Mouse (Mus musculus) megakaryocyte, embryonic 14.5 days (primary cell): ENCODE data around the gene Gm44502. TPM values are rescaled to one million over a fixed set of nuclear protein-coding genes. Genes with fewer than 3 reads are reported as not detected.

Experiments used
- H3K27me3 ChIP-seq: replicated peaks from 2 replicates; pipeline ENCODE3; 2012; ENCODE audit warnings: inconsistent platforms
- H3K36me3 ChIP-seq: replicated peaks from 2 replicates; pipeline ENCODE3; 2012; ENCODE audit warnings: low read length, inconsistent platforms, mixed read lengths
- H3K4me1 ChIP-seq: 2 replicates; pipeline ENCODE4 v1.6.1; 2012; ENCODE audit warnings: inconsistent platforms
- H3K4me3 ChIP-seq: replicated peaks from 2 replicates; pipeline ENCODE3; 2012; ENCODE audit warnings: moderate library complexity, mild to moderate bottlenecking, inconsistent platforms
- H3K9me3 ChIP-seq: 2 replicates; pipeline ENCODE4 v1.6.1; 2012; ENCODE audit warnings: inconsistent platforms
- FLI1 ChIP-seq: IDR thresholded peaks from 2 replicates; pipeline ENCODE4 v1.6.1; 2012; ENCODE audit warnings: low read length, inconsistent platforms, mixed read lengths
- GATA1 ChIP-seq: IDR thresholded peaks from 3 replicates; pipeline ENCODE4 v1.6.1; 2012; ENCODE audit warnings: mixed read lengths, low read length, inconsistent platforms, borderline replicate concordance
- polyA plus RNA-seq: library from polyadenylated mRNA; stranded (reverse); fragments of >175 nt; gene quantifications from 2 replicates; pipeline ENCODE4 v1.2.3, GENCODE M21; 2012; ENCODE audit warnings: low replicate concordance; ENCODE audit not compliant: insufficient read depth

The Gm44502 gene
- polyA plus RNA-seq, 1 experiment = 0.13 TPM

DNA sequence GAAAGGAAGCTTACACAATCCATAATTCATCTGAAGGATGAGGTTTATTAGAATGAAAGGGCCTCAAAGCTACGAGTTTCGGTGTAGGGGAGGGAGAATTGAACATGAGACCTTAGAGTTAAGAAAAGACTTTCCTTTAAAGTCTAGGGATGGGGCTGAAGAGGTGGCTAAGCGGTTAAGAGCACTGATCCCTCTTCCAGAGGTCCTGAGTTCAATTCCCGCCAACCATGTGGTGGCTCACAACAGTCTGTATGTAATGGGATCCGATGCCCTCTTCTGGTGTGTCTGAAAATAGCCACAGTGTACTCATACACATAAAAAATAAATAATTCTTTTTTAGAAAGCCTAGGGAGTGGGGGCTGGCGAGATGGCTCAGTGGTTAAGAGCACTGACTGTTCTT, 845 bp upstream of the Gm44502 start:
- Histone ChIP-seq H3K27me3 (no peaks in the 10 kb centered on the region), H3K36me3 (peaks cover 30% of the 10 kb centered on the region), H3K9me3 (no peaks in the 10 kb centered on the region), H3K4me1 (peaks cover 42% of the 10 kb centered on the region), H3K4me3 (peak overlapping the region; percentile 98)
- TF ChIP-seq FLI1 (no peak), GATA1 (no peak)

DNA sequence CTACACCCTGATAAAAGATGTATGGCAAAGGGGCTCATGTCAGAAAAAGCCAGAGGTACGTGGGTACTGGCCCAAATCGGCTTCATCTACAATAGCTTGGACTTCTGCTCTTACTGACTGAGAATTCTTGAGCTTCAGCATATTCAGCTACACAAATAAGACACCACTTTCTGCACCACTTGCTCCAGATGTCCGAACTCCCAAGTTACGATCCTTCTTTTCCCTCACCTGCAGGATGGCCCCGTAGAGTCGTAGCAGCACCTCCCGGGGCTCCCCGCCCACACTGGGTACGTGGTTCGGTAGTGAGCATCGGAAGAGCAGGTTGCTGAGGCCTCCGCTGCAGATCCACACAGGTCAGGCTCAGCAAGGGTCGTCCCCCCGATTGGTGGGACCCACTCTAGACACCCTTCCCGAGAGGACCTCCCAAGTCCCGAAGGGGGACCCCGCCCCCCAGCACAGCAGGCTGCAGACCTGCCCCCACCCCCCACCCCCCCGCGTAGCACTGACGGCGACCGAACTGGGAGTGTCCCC, 610 bp downstream of the Gm44502 start:
- no peaks in the 10 kb centered on the region for H3K27me3 ChIP-seq
- H3K4me3 ChIP-seq = peak overlapping the region; percentile 98
- TF ChIP-seq FLI1 (no peak), GATA1 (no peak)
- no peaks in the 10 kb centered on the region for H3K9me3 ChIP-seq
- H3K4me1 ChIP-seq = peaks cover 38% of the 10 kb centered on the region
- H3K36me3 ChIP-seq = peaks cover 42% of the 10 kb centered on the region

DNA sequence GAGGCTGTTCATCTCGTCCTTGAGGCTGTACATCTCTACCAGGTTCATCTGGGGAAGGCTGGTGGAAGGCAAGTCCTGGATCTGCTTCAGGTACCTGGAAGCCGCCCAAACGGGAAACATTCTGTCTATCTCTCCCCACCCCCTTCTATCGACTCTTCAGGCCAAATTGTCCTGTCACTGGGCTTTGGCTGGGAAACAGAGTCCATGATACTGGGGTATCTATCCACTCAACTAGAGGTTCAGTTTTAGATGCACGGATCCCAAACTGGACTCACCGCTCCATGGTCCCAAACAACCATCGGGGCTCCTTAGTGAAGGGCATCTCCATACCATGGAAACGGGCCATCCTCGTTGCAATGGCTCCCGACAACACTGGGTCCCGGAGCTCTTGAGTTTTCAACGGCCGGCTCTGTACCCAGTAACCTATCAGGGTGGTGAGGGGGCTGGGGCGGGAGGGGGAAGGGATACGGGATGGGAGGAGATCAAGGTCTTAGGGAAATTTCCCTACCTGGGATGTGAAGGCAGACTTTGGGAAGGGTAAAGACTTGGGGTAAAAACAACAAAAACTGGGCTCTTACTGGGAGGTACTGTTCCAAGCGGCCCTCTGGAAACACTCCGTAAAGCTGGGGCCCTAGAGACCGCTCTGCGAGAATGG, 1.2 kb downstream of the Gm44502 start:
- TF ChIP-seq GATA1 (no peak), FLI1 (no peak)
- no peaks in the 10 kb centered on the region for H3K9me3 ChIP-seq
- H3K27me3 ChIP-seq = no peaks in the 10 kb centered on the region
- H3K4me1 ChIP-seq = peaks cover 37% of the 10 kb centered on the region
- H3K36me3 ChIP-seq = peaks cover 48% of the 10 kb centered on the region
- peak overlapping the region; percentile 98 for H3K4me3 ChIP-seq

- Histone ChIP-seq H3K9me3 (no peaks in the 10 kb centered on the region), H3K36me3 (peaks cover 60% of the 10 kb centered on the region), H3K4me3 (no peak overlapping the region), H3K27me3 (no peaks in the 10 kb centered on the region), H3K4me1 (peaks cover 30% of the 10 kb centered on the region)
- TF ChIP-seq GATA1 (no peak), FLI1 (no peak)
Measured at GRCm38 (mm10) chr15:89426716-89427115, 2.8 kb downstream of the Gm44502 start.

- Histone ChIP-seq H3K27me3 (no peaks in the 10 kb centered on the region), H3K36me3 (peaks cover 68% of the 10 kb centered on the region), H3K4me3 (no peak within 1 kb of the TSS), H3K9me3 (no peaks in the 10 kb centered on the region), H3K4me1 (peaks cover 20% of the 10 kb centered on the region)
- no peak for TF ChIP-seq FLI1
- TF ChIP-seq GATA1 = no peak
Measured at GRCm38 (mm10) chr15:89425711-89426121, 3.8 kb downstream of the Gm44502 start, which contains the start of gene Cpt1b. TSS of gene Cpt1b (minus strand) at chr15:89425863.

GRCm38 (mm10) chr15:89424621-89425020, 4.9 kb downstream of the Gm44502 start:
- H3K36me3 ChIP-seq = peaks cover 78% of the 10 kb centered on the region

DNA sequence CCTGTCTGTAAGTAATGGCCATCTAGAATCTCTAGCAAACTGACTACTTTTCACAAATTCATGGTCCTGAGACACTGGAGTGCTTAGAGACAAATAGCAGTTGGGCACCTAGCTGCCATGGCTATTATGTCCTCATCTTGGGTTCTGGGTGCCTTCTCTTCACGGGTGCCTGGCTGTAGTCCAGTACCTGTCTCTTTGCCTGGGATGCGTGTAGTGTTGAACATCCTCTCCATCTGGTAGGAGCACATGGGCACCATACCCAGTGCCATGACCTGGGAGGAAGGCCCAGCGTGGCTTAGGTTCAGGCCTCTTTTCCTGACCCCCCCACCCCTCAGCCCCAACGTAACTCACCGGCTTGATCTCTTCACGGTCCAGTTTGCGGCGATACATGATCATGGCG, 7.6 kb downstream of the Gm44502 start:
- Histone ChIP-seq H3K4me3 (no peak overlapping the region), H3K27me3 (no peaks in the 10 kb centered on the region), H3K9me3 (no peaks in the 10 kb centered on the region), H3K36me3 (peaks cover 90% of the 10 kb centered on the region), H3K4me1 (no peaks in the 10 kb centered on the region)
- no peak for TF ChIP-seq GATA1
- TF ChIP-seq FLI1 = no peak

More at GRCm38 (mm10) chr15:89424621-89425020, 4.9 kb downstream of the Gm44502 start:
- TF ChIP-seq FLI1 (no peak), GATA1 (no peak)
- peaks cover 14% of the 10 kb centered on the region for H3K4me1 ChIP-seq
- no peaks in the 10 kb centered on the region for H3K9me3 ChIP-seq
- no peaks in the 10 kb centered on the region for H3K27me3 ChIP-seq
- no peak overlapping the region for H3K4me3 ChIP-seq

DNA sequence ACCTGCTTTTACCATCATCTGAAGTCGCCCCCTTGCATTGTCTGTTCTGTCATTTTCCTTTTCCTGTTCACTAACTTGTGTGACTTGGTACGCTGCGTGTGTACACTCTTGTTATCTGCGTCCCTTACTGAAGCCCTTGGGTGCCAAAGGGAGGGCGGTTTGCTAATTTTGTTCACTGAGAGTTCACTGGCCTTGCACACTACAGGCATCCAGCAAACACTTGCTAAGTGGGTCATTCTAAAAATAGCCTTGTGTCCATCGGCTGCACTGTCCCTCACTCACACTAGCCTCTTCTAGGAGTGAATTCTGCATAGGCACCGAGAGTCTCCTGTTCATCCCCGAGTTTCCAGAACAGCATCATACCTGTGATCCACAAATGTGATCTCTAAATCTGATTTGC, 14.2 kb downstream of the Gm44502 start:
- H3K9me3 ChIP-seq = peaks cover 5% of the 10 kb centered on the region
- H3K27me3 ChIP-seq = no peaks in the 10 kb centered on the region
- H3K4me3 ChIP-seq = no peak overlapping the region
- TF ChIP-seq GATA1 = no peak
- no peak for TF ChIP-seq FLI1
- peaks cover 41% of the 10 kb centered on the region for H3K36me3 ChIP-seq
- no peaks in the 10 kb centered on the region for H3K4me1 ChIP-seq

GRCm38 (mm10) chr15:89410118-89410517, 19.4 kb downstream of the Gm44502 start, which contains the start of gene Syce3:
TSS of gene Syce3 (minus strand) at chr15:89410503.
- TF ChIP-seq FLI1 (no peak), GATA1 (no peak)
- Histone ChIP-seq H3K36me3 (no peaks in the 10 kb centered on the region), H3K27me3 (no peaks in the 10 kb centered on the region), H3K9me3 (peaks cover 38% of the 10 kb centered on the region), H3K4me1 (no peaks in the 10 kb centered on the region), H3K4me3 (no peak within 1 kb of the TSS)

DNA sequence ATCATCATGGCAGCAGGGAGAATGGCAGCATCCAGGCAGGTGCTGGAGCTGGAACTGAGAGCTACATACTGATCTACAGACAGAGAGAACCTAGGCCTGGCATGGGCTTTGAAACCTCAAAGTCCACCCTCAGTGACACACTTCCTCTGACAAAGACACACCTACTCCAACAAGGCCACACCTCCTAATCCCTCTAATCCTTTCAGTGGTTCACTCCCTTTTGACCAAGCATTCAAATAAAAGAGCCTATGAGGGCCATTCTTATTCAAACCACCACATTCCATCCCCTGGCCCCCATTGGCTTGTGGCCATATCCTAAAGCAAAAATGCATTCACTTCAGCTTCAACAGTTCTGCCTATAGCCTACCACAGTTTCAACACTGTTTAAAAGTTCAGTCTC, 22.8 kb downstream of the Gm44502 start:
- no peaks in the 10 kb centered on the region for H3K4me1 ChIP-seq
- no peak for TF ChIP-seq FLI1
- TF ChIP-seq GATA1 = no peak
- no peaks in the 10 kb centered on the region for H3K27me3 ChIP-seq
- H3K4me3 ChIP-seq = no peak overlapping the region
- no peaks in the 10 kb centered on the region for H3K36me3 ChIP-seq
- peaks cover 45% of the 10 kb centered on the region for H3K9me3 ChIP-seq
